Mouse (Mus musculus): Measurements from ENCODE around the gene Naaa.

Gene Naaa

GRCm38 (mm10) chr5:92277437-92278394 lies at the start of gene Naaa:
Gene Naaa (minus strand): TSS chr5:92278170.
- peak; percentile 95 for DNase-seq

DNA sequence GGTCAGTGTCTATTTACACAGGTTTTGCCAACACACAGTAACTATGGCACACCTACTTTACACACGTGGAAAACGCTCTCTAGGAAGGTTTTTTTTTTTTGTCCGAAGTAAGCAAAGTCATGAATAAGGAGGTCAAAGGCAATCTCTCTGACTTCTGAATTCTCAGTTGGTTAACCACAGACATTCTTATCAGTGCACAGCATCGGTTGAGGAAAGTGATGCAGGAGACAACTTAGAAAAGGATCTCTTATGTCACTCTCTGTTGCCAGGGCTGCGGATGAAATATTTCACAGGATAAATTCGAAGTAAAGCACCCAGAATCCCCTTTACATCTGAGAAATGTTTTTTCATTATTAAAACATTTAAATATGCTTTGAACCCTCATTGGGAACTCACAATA lies 49.4 kb upstream of the Naaa start:
- no peak for DNase-seq

- peak; percentile 77 for DNase-seq
These were observed 45.3 kb upstream of the Naaa start for GRCm38 (mm10) chr5:92323264-92323663.

DNA sequence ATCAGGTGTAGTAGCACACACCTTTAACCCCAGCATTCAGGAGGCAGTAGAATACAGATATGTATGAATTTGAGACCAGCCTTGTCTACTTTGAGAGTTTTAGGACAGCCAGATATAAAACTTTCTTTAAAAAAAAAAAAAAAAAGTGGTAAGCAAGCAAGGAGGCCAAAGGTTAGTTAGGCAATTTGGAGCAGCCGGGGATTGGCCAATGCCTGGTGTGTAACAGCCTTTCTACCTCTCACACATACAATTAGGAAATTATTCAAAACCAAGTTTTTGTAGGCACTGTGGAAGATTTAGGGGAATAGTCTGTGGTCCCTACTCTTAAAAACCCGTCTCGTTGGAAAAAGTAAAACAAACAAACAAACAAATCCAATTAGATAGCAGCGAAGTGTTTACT lies 44.6 kb upstream of the Naaa start:
- peak; percentile 62 for DNase-seq

DNA sequence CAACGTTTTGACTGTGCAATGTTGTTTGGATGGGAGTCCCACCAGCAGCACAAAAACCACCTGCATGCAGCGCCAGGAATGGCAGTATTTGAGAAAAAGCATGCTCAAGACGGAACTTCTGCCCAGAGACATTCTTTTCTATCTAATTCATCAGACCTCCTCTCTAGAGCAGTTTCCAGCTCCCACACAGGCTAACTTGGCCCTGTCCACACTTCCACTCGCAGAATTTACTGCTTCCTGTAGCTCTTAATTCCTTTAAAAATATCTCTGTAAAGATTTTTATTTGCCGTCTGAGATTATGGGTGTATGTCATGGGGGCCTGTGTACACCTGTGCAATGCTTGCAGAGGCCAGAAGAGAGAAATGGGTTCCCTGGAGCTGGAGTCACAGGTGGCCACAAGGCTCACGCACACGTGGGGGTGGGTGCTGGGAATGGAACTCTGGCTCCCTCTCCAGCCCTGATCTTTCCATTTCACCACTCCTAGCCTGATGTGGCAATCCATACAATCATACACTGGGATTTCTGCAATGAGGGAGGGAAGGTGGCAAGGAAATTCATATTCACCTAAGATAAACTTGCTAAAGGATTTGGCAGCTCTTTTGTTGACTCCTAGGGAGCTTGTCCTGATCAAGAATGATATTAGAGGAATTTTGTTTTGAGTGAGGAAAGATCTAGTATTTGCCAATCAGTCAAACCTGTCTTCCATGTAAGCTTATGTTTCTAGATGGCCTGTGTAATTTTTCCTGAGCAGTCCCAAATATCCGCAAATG lies 43.8 kb upstream of the Naaa start:
- peak; percentile 9 for DNase-seq

GRCm38 (mm10) chr5:92318596-92318995 lies 40.6 kb upstream of the Naaa start:
- peak; percentile 32 for DNase-seq

GRCm38 (mm10) chr5:92318119-92318518 lies 40.1 kb upstream of the Naaa start:
- peak; percentile 11 for DNase-seq

DNA sequence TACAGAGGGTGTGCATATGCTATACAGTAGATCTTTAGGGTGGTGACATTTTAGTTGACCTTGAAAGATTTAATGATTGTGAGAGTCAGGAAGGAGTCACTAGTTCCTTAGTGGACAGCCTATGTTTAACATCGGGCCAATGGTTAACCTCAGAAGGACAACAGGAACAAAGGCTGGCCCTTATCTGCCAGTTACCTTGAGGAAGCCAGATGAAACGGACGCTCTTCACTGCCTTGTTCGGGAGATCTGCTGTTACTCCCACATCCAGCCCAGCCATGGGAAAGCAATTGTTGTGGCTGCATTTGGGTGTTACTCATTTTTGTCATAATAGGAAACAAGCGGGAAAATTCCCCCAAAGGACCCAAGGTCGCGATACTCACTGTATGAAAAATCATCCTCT lies 35.8 kb upstream of the Naaa start:
- DNase-seq: no peak

- DNase-seq: peak; percentile 97
These were observed 34.2 kb upstream of the Naaa start for GRCm38 (mm10) chr5:92312046-92312715.

- DNase-seq: peak; percentile 95
These were observed 31.9 kb upstream of the Naaa start, which contains the start of gene Sdad1 for GRCm38 (mm10) chr5:92309681-92310511. Gene Sdad1 (minus strand): TSS chr5:92310479.

DNA sequence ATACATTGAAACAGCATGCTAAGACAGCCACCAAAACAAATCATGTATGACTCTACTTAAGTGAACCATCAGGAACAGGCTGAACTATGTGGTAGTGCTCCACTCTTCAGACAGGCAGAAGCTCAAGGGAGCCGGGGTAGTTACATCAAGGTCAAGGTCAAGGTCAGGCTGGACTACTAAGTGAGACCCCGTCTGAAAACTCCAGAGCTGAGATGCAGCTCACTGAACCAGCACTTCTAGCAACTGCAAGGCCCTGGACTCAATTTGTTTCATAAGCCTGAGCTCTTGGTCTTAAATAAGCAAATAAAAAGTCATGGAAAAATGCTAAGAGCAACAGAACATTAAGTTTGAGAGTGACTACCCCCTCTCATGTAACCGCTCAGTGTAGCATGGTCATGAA lies 26.3 kb upstream of the Naaa start:
- DNase-seq: no peak

DNA sequence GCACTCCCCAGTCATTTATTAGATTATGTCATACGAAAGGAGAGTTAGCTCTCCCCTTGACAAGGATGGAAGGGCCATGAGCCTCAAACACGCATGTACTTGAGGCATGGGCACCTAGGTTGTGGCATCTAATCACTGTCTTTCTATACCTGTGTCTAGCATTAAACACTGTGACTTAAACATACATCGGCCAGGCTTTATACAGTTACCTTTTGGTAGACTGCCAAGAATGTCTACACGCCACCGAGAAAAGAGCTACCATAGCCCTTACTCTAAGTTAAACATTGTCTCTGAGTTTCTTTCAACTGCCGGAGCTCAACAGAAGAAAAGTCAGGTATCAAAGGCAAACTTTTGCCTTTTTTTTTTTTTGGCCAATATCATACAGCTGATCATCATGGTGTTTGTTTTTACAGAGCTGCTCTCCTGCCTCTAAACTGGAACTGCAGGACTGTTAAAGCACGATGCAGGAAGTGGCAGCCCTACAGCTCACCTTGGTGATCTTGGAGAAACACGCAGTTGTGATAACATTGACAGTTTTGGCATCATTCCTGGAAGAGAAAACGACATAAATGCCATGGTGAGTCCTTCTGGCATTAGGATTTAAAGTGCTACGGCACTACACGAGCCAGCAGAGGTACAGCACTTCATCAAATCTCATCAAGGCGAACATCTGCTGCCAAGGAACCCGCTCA lies 24.3 kb upstream of the Naaa start:
- DNase-seq: no peak

DNA sequence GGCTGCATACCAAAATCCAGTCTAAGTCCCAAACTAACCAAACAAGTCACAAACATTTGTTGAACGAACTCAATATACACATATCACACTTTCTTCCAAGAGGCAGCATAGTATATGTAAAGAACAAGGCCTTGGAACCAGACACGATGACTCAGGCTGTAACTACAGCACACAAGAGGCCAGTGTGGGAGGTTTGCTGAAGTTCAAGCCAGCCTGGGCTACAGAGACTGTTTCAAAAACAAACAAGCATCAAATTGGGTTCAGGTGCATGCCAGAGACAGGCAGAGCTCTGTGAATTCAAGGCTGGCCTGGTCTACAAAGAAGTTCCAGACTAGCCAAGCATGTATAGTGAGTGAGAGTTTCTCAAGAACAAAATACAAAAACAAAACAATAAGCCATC lies 16.6 kb upstream of the Naaa start:
- no peak for DNase-seq

GRCm38 (mm10) chr5:92291652-92292414 lies 13.9 kb upstream of the Naaa start:
- DNase-seq: no peak

GRCm38 (mm10) chr5:92287840-92288239 lies 9.9 kb upstream of the Naaa start:
- no peak for DNase-seq

DNA sequence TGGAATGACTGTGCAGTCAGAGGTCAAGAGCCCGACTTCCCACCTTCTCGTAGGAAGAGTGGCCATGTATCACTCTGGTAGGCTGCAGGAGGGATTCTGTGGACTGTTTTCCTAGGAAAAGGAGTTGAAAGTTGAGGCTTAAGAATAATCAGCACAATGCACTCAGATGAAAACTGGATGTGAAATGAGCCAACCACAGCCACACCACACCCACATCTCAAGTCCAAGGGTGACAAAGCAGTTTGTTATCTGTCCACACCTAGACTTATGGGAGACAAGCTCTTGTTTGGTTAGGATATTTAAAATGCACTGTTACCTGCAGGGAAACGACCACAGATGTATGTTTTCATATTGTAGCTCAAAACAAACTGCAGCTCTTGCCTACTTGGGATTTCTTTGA lies 5.1 kb upstream of the Naaa start:
- no peak for DNase-seq

DNA sequence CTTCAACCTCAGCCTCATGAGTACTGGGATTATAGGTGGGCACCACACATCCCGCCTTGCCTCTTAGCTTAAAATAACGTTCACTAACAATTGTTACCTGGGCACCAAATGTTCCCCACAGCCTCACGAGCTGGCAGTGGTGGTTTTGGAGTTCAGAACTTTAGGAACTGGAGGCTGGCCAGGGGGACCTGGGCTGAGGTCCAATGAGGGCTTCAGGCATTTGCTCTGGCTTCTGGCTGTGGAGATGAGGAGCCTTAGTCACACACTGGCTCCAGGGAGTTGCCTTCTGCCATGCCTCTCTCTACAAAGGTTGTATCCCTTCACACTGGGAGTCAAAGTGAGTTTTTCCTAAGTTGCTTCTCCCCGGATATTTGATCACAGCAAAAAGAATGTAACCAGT lies 4.6 kb upstream of the Naaa start:
- DNase-seq: no peak

GRCm38 (mm10) chr5:92278942-92279537 lies 1.1 kb upstream of the Naaa start:
- DNase-seq: peak; percentile 69

GRCm38 (mm10) chr5:92270496-92270895 lies 7.5 kb downstream of the Naaa start:
- DNase-seq: peak; percentile 60

- DNase-seq: peak; percentile 79
These were observed 14.1 kb downstream of the Naaa start for GRCm38 (mm10) chr5:92263761-92264359.
